Mouse (Mus musculus): ENCODE results near the gene Il1r2. TPM values are rescaled to one million over a fixed set of nuclear protein-coding genes. Genes with fewer than 3 reads are reported as not detected.

Il1r2 gene
- polyA plus RNA-seq, 1 experiment from 2014 or later = 2.0 TPM

DNA sequence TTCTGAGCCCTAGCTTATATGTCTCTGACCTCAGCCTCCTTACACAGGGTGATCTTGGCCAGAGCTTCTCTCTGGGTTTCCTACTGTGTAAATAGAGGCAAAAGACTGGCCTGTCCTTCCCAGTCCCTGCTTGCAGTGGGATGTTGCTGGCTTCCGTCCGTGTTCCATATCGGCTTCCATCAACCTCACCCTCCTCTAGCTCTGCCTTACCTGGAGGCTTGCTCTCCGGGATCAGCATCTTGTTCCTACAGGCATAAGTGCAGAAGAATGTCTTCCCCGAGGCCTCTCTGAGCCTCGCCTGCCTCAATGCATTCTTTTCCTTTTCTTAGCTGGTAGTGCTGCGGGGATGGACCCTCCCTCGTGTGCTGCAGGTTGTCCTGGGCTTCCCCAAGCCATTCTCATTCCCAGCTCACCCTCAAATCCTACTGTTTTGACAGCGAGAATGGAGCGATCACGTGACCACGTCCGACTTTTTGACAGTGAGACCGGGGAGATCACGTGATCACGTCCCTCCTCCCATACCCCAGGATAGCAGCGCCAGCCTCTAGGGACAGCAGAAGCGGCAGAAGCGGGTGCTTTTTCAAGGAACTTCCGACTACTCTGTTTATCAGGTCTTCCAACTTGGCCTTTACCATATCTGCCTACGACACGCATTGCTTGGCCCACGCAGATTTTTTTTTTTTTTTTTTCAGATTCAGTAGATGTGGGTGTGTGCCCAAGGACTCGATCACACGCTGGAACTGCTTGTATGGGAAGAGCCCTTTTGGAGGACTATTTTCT is 11.7 kb downstream of the Il1r2 start:
- 0 out of 2 replicates have a peak, but pooled peaks cover 3% of the 10 kb centered on the region for H3K4me1 ChIP-seq (ENCODE audit: control insufficient read depth, insufficient read depth, low read length)
- H3K36me3 ChIP-seq (ENCODE audit: control insufficient read depth, insufficient read depth, low read length) = no peaks in the 10 kb centered on the region
- 2% methylated on average over 25 of the region's 25 CpGs for WGBS
- peak overlapping the region; percentile 78 for H3K4me2 ChIP-seq (ENCODE audit: low read depth, low read length)
- no peak overlapping the region for H3K27ac ChIP-seq (ENCODE audit: low read length)
- peak overlapping the region; percentile 48 for H3K4me3 ChIP-seq (ENCODE audit: low read length)
- no peaks in the 10 kb centered on the region for H3K9me3 ChIP-seq (ENCODE audit: control insufficient read depth, low read length)
- H3K27me3 ChIP-seq (replicated peaks; ENCODE audit: control insufficient read depth, insufficient read depth, low read length) = no peaks in the 10 kb centered on the region
- H3K9ac ChIP-seq (ENCODE audit: low read depth, low read length) = peak overlapping the region; percentile 34; the same call in 1 of the 2 replicates
- peak; percentile 88 for ATAC-seq

GRCm38 (mm10) chr1:40091160-40091559 is 17.3 kb downstream of the Il1r2 start:
- H3K36me3 ChIP-seq (ENCODE audit: control insufficient read depth, insufficient read depth, low read length) = no peaks in the 10 kb centered on the region
- no peak for ATAC-seq
- no peaks in the 10 kb centered on the region for H3K9me3 ChIP-seq (ENCODE audit: control insufficient read depth, low read length)
- no peaks in the 10 kb centered on the region for H3K27me3 ChIP-seq (replicated peaks; ENCODE audit: control insufficient read depth, insufficient read depth, low read length)
- H3K9ac ChIP-seq (ENCODE audit: low read depth, low read length) = no peak overlapping the region
- 0 out of 2 replicates have a peak, but pooled peaks cover under 1% of the 10 kb centered on the region for H3K4me1 ChIP-seq (ENCODE audit: control insufficient read depth, insufficient read depth, low read length)
- 85% methylated on average over 9 of the region's 9 CpGs for WGBS
- no peak overlapping the region for H3K4me2 ChIP-seq (ENCODE audit: low read depth, low read length)
- H3K4me3 ChIP-seq (ENCODE audit: low read length) = no peak overlapping the region
- no peak overlapping the region for H3K27ac ChIP-seq (ENCODE audit: low read length)

DNA sequence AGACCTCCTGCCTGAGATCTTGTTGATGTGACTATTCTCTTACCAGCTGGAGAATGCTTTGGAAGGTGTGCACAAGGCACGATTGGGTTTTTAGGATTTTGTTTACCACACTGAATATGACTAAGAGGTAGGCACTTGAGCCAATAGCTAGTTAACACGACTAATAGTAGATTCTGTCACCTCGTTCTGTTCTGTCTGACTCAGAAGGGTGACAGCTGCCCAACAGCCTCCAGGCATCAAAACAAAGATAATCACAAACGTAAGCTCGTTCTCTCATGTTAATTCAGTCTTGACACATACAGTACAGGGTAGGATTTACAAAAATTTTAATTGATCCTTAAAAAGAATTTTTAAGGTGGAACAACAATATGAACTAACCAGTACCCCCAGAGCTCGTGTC is 18.7 kb downstream of the Il1r2 start:
- H3K4me3 ChIP-seq (ENCODE audit: low read length) = no peak overlapping the region
- H3K4me2 ChIP-seq (ENCODE audit: low read depth, low read length) = no peak overlapping the region
- no peaks in the 10 kb centered on the region for H3K27me3 ChIP-seq (replicated peaks; ENCODE audit: control insufficient read depth, insufficient read depth, low read length)
- no peak overlapping the region for H3K27ac ChIP-seq (ENCODE audit: low read length)
- no peaks in the 10 kb centered on the region for H3K4me1 ChIP-seq (ENCODE audit: control insufficient read depth, insufficient read depth, low read length)
- H3K9me3 ChIP-seq (ENCODE audit: control insufficient read depth, low read length) = no peaks in the 10 kb centered on the region
- no peaks in the 10 kb centered on the region for H3K36me3 ChIP-seq (ENCODE audit: control insufficient read depth, insufficient read depth, low read length)
- H3K9ac ChIP-seq (ENCODE audit: low read depth, low read length) = no peak overlapping the region
- WGBS = 71% methylated on average over 6 of the region's 6 CpGs
- no peak for ATAC-seq

DNA sequence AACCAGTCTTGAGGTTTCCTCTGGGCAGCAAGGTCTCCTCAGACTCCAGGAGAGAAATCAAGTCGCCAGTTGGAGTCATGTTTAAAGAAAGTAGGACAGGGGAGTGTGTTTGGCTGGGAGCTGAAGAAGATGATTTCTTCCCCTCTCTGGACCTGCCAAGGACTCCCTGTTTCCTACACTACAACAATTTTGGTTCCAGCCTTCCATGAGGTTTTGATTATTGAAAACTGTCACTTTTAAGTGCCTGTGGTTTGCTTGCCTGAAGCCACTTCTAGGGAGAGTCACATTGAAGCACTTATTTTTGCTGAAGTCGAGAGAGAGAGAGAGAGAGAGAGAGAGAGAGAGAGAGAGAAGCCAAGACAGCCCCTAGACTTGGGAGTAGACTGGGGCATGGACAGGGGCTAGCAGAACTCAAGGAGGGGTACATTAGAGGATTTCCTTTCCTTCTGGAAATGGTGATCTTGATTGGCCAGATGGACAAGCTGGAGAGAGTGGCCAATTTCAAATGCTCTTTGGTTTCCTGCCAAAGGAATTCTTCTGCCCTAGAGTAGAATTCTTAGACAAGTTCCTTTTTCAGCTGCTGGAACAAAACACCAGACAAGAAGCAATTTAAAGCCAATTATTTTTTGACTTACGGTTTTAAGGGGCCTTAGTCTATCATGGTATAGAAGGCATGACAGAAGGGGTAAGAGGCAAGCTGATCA is 20.9 kb downstream of the Il1r2 start:
- Histone ChIP-seq H3K9me3 (ENCODE audit: control insufficient read depth, low read length) (no peaks in the 10 kb centered on the region), H3K36me3 (ENCODE audit: control insufficient read depth, insufficient read depth, low read length) (no peaks in the 10 kb centered on the region), H3K9ac (ENCODE audit: low read depth, low read length) (no peak overlapping the region), H3K4me2 (ENCODE audit: low read depth, low read length) (no peak overlapping the region), H3K4me3 (ENCODE audit: low read length) (no peak overlapping the region), H3K27ac (ENCODE audit: low read length) (no peak overlapping the region), H3K27me3 (replicated peaks; ENCODE audit: control insufficient read depth, insufficient read depth, low read length) (no peaks in the 10 kb centered on the region), H3K4me1 (ENCODE audit: control insufficient read depth, insufficient read depth, low read length) (no peaks in the 10 kb centered on the region)
- 67% methylated on average over 3 of the region's 3 CpGs for WGBS
- ATAC-seq = no peak

DNA sequence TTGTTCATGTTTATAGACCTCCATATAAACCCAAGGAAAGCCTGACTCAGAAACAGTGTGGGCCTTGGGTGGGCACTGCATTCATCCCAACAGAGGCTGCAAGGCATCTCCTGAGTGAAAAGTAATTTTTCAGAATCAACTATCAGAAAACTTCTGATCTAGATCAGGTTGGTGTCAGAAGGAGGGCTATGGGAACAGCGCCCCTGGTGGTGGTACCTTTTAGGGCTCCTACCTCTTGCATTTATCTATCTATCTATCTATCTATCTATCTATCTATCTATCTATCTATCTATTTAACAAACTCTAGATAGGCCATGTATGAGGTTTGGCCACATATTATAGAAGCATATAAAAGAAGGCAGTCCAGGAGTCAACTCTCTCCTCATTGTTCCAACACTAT is 21.7 kb downstream of the Il1r2 start:
- H3K4me2 ChIP-seq (ENCODE audit: low read depth, low read length) = no peak overlapping the region
- H3K27me3 ChIP-seq (replicated peaks; ENCODE audit: control insufficient read depth, insufficient read depth, low read length) = no peaks in the 10 kb centered on the region
- no peaks in the 10 kb centered on the region for H3K36me3 ChIP-seq (ENCODE audit: control insufficient read depth, insufficient read depth, low read length)
- no peak overlapping the region for H3K9ac ChIP-seq (ENCODE audit: low read depth, low read length)
- no peak overlapping the region for H3K4me3 ChIP-seq (ENCODE audit: low read length)
- 33% methylated on average over 1 of the region's 1 CpGs for WGBS
- no peak for ATAC-seq
- H3K9me3 ChIP-seq (ENCODE audit: control insufficient read depth, low read length) = no peaks in the 10 kb centered on the region
- no peak overlapping the region for H3K27ac ChIP-seq (ENCODE audit: low read length)
- H3K4me1 ChIP-seq (ENCODE audit: control insufficient read depth, insufficient read depth, low read length) = no peaks in the 10 kb centered on the region

- H3K27ac ChIP-seq (ENCODE audit: low read length) = peak overlapping the region; percentile 1
Observed at GRCm38 (mm10) chr1:40106306-40106705, 32.4 kb downstream of the Il1r2 start.

DNA sequence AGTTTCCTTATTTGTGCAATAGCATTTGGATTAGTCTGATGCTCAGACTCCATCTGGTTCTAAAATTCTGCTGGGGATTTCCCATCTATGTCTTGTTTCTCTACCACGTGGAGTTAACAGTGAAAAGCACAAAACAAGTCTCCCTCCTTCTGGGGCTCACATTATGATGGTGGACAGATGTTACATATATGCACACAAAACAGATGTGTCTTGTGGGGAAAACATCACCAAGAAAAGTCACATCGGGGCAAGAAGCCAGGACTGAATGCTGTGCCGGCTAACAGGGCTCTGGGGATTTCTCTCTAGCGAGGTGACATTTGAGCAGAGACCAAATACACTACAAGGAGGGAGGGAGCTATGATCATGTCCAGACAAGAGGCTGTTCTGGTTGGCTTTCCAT is 32.8 kb downstream of the Il1r2 start:
- H3K4me2 ChIP-seq (ENCODE audit: low read depth, low read length) = no peak overlapping the region
- H3K36me3 ChIP-seq (ENCODE audit: control insufficient read depth, insufficient read depth, low read length) = no peaks in the 10 kb centered on the region
- no peak overlapping the region for H3K9ac ChIP-seq (ENCODE audit: low read depth, low read length)
- H3K27ac ChIP-seq (ENCODE audit: low read length) = peak overlapping the region; percentile 1; the same call in 1 of the 2 replicates
- no peaks in the 10 kb centered on the region for H3K27me3 ChIP-seq (replicated peaks; ENCODE audit: control insufficient read depth, insufficient read depth, low read length)
- H3K9me3 ChIP-seq (ENCODE audit: control insufficient read depth, low read length) = no peaks in the 10 kb centered on the region
- peak; percentile 33; the same call in 1 of the 2 replicates for ATAC-seq
- H3K4me3 ChIP-seq (ENCODE audit: low read length) = no peak overlapping the region
- no peaks in the 10 kb centered on the region for H3K4me1 ChIP-seq (ENCODE audit: control insufficient read depth, insufficient read depth, low read length)
- WGBS = 56% methylated on average over 4 of the region's 4 CpGs

More at GRCm38 (mm10) chr1:40106306-40106705, 32.4 kb downstream of the Il1r2 start:
- Histone ChIP-seq H3K4me3 (ENCODE audit: low read length) (no peak overlapping the region), H3K9me3 (ENCODE audit: control insufficient read depth, low read length) (no peaks in the 10 kb centered on the region), H3K27me3 (replicated peaks; ENCODE audit: control insufficient read depth, insufficient read depth, low read length) (no peaks in the 10 kb centered on the region), H3K9ac (ENCODE audit: low read depth, low read length) (no peak overlapping the region), H3K4me1 (ENCODE audit: control insufficient read depth, insufficient read depth, low read length) (no peaks in the 10 kb centered on the region), H3K4me2 (ENCODE audit: low read depth, low read length) (no peak overlapping the region), H3K36me3 (ENCODE audit: control insufficient read depth, insufficient read depth, low read length) (no peaks in the 10 kb centered on the region)
- no peak for ATAC-seq
- WGBS = 57% methylated on average over 4 of the region's 4 CpGs

DNA sequence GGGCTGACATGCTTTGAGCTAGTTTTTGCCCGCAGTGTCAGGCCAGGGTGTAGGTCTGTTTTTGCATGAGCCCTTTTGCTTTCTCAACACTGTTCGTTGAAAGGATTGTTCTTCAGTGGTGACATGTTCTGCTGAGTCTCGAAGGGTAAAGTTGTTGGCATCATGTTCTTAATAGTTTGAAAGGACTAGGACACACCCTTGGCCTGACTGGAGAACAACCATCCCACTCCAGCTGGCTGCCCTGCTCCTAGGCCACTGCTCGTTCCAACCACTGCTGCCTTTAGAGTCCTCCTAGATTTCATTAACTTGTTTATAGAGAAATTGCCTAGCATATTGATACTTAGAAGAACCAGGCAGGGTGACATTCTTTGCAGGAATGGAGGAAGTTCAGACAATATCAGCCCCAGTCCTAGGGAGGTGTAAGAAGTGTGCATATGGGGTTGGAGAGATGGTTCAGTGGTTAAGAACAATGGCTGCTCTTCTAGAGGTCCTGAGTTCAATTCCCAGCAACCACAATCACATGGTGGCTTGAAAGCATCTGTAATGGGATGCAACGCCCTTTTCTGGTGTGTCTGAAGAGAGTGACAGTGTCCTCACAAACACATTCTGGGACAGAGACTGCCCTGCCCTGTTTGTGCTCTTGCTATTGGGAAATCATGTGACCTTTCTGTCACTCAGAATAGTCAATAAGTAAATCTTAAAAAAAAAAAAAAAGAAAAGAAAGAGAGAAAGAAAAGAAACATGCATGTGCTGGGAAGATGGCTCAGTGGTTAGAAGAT is 34.3 kb downstream of the Il1r2 start:
- no peaks in the 10 kb centered on the region for H3K4me1 ChIP-seq (ENCODE audit: control insufficient read depth, insufficient read depth, low read length)
- 86% methylated on average over 5 of the region's 5 CpGs for WGBS
- no peak overlapping the region for H3K4me2 ChIP-seq (ENCODE audit: low read depth, low read length)
- no peak overlapping the region for H3K9ac ChIP-seq (ENCODE audit: low read depth, low read length)
- H3K4me3 ChIP-seq (ENCODE audit: low read length) = no peak overlapping the region
- H3K27me3 ChIP-seq (replicated peaks; ENCODE audit: control insufficient read depth, insufficient read depth, low read length) = no peaks in the 10 kb centered on the region
- H3K36me3 ChIP-seq (ENCODE audit: control insufficient read depth, insufficient read depth, low read length) = no peaks in the 10 kb centered on the region
- ATAC-seq = no peak
- no peak overlapping the region for H3K27ac ChIP-seq (ENCODE audit: low read length)
- H3K9me3 ChIP-seq (ENCODE audit: control insufficient read depth, low read length) = no peaks in the 10 kb centered on the region

GRCm38 (mm10) chr1:40109736-40110135 is 35.9 kb downstream of the Il1r2 start:
- Histone ChIP-seq H3K27me3 (replicated peaks; ENCODE audit: control insufficient read depth, insufficient read depth, low read length) (no peaks in the 10 kb centered on the region), H3K36me3 (ENCODE audit: control insufficient read depth, insufficient read depth, low read length) (no peaks in the 10 kb centered on the region), H3K9me3 (ENCODE audit: control insufficient read depth, low read length) (no peaks in the 10 kb centered on the region), H3K27ac (ENCODE audit: low read length) (no peak overlapping the region), H3K9ac (ENCODE audit: low read depth, low read length) (no peak overlapping the region), H3K4me1 (ENCODE audit: control insufficient read depth, insufficient read depth, low read length) (no peaks in the 10 kb centered on the region), H3K4me2 (ENCODE audit: low read depth, low read length) (no peak overlapping the region), H3K4me3 (ENCODE audit: low read length) (no peak overlapping the region)
- WGBS = 61% methylated on average over 6 of the region's 6 CpGs
- ATAC-seq = no peak

Measured in intestine, embryonic 16.5 days (tissue).